Mouse (Mus musculus): Measurements from ENCODE around the gene Sgpl1. TPM values are rescaled to one million over a fixed set of nuclear protein-coding genes. Genes with fewer than 3 reads are reported as not detected.

Gene Sgpl1
- total RNA-seq, 2 experiments from 2014 or later, result 27.3 to 29.4 TPM

GRCm38 (mm10) chr10:61103564-61104114 is 43.9 kb downstream of the Sgpl1 start:
- intact Hi-C loops (cut with DNase I), result no loop called here
- no peak for DNase-seq (ENCODE audit: extremely low spot score in 1 of 2, low spot score in 2 of 2)

DNA sequence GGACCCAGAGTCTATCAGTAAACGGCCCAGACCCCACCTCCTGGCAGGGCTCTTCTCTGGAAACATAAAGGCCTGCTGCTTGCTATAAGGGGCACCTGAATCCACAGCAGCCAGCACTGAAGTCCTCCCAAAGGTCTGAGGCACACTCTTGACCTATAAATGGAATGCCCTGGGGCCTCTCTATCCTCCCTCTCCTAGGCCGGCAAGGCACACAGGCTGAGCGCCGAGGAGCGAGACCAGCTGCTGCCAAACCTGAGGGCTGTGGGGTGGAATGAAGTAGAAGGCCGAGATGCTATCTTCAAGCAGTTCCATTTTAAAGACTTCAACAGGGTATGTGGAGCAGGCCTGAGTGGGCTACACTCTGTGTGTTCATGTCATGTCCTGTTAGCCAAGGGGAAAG is 55.6 kb downstream of the Sgpl1 start:
- DNase-seq (ENCODE audit: extremely low spot score in 1 of 2, low spot score in 2 of 2), result no peak
- intact Hi-C loops (cut with DNase I), result no loop called here

DNA sequence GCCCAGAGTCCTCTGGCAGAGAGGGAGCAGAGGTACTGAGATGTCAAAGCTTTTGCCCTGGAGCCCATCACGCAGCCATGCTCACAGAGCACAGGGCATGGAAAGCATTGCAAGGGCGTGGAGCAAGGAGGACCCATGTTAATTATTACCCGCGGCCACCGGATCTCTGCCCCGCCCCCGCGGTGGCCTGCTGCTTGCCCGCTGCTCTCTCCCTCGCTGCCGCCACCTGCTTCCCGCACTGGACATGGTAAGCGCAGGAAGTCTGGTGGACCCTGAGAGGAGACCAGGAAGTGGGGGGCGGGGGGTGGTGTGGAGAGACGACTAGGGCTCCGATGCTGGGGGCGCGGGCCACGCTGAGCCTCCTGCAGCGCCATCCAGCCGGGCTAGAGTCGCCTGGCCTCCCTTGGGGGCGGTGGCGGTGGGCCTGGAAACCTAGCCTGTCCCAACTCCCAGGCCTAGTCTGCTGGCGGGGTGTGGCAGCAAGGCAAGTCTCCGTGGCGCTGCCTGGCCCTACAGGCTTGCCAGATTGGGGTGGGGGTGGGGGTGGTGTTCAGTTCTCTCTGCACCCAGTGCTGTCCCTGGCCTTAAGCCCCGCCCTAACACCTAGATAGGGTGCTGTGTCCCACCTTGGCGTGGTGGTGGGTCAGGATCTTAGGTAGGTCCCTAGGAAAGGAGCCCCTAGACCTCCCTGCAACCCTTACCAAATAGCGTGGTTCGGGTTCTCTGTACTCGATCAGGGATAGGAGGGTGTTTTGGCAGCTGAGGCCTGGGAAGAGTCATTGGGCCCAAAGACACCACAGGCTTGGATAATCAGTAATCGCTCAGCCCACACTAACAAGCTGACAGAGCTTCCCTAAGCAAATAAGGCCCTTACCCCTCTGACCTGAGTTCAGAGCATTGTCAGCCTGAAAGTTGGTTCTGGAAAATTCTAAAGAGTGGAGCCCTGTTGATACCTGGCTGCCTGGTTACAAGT is 58.0 kb downstream of the Sgpl1 start, which contains the start of gene Pcbd1:
Gene Pcbd1, plus strand, starts transcription at position 162 of the 973 bp plus-strand sequence.
- peak in 1 of 2 experiments; percentile 77 for DNase-seq (ENCODE audit: extremely low spot score in 1 of 2, low spot score in 2 of 2)
- intact Hi-C loops (cut with DNase I), result no loop called here

DNA sequence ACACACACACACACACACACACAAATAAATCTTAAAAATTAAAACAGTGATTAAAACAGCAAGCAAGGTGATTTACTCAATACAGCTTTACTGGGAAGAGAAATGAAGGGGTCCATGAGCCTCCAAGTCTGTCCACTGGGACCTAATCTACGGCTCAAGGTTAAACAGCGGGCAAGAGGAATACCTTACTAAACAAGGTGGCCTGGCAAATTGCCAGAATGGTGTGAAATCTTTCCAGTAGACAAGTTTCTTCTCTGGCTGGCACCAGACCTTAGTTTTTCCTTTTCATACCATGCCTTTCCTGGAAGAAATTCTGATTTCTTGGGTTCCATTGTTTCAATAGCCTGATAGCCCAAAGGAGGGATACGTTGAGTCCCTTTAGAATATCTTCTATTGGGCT is 59.0 kb downstream of the Sgpl1 start:
- intact Hi-C loops (cut with DNase I), result no loop called here
- DNase-seq (ENCODE audit: extremely low spot score in 1 of 2, low spot score in 2 of 2), result no peak

DNA sequence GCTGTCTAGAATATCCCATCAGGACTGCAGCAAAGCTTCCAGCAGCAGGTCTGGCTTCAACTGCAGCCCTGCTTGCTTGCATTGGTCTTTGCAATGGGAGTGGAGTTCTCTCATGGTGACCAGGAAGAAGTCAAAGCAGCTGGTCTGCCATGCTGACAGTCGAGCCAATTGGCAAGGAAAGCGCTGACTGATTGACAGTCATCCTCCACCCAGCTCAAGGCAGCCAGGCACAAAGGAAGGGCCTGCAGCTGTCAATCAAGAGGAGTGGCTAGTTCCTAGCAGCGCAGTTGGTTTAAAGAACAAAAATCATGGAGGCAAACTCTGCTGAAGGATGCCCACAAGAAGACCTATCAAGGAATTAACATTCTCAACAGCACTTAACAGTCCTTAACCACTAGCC is 61.0 kb downstream of the Sgpl1 start:
- DNase-seq (ENCODE audit: extremely low spot score in 1 of 2, low spot score in 2 of 2), result no peak
- intact Hi-C loops (cut with DNase I), result no loop called here

DNA sequence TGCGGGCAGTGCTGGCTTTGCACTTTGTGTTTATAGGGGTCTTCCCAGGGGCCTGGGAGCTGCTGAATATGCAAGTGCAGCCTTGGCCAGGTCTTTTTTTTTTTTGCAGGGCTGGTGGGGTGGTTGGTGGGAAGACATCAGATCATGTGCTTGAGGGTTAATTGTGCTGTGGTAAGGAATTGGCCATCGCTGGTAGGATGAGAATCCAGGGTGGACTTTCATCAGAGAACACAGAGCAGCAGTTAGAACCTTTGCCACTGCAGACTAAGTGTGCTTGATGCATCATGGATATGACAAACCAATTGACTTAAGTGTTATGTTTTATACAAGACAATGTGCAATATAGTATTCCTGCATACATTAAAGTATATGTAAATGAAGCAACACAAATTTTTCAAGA is 62.1 kb downstream of the Sgpl1 start:
- DNase-seq (ENCODE audit: extremely low spot score in 1 of 2, low spot score in 2 of 2), result no peak
- intact Hi-C loops (cut with DNase I), result no loop called here

DNA sequence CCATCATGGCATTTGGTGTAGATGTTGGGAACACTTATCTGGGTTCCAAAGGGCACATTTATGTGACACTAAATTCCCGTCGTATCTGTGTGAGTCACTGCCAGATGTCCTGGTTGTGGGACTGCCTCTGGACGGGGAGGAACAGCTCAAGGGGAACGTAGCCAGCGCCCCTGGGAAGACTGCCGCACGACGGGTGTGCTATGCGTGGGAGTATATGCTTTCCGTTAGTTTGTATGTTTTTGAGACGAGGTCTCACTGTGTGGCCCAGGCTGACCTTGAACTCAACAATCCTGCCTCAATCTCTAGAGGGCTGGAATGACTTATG is 66.6 kb downstream of the Sgpl1 start:
- no peak for DNase-seq (ENCODE audit: extremely low spot score in 1 of 2, low spot score in 2 of 2)
- intact Hi-C loops (cut with DNase I), result no loop called here

GRCm38 (mm10) chr10:61080227-61080930 is 67.1 kb downstream of the Sgpl1 start:
- intact Hi-C loops (cut with DNase I), result no loop called here

GRCm38 (mm10) chr10:61075607-61076006 is 71.9 kb downstream of the Sgpl1 start:
- intact Hi-C loops (cut with DNase I), result no loop called here
- DNase-seq (ENCODE audit: extremely low spot score in 1 of 2, low spot score in 2 of 2), result no peak

More at GRCm38 (mm10) chr10:61080227-61080930, 67.1 kb downstream of the Sgpl1 start:
- DNase-seq (ENCODE audit: extremely low spot score in 1 of 2, low spot score in 2 of 2), result peak; percentile 66 to 80

- intact Hi-C loops (cut with DNase I), result no loop called here
- no peak for DNase-seq (ENCODE audit: extremely low spot score in 1 of 2, low spot score in 2 of 2)
These were observed 72.9 kb downstream of the Sgpl1 start for GRCm38 (mm10) chr10:61074643-61075042.

GRCm38 (mm10) chr10:61072324-61072723 is 75.2 kb downstream of the Sgpl1 start:
- no peak for DNase-seq (ENCODE audit: extremely low spot score in 1 of 2, low spot score in 2 of 2)
- intact Hi-C loops (cut with DNase I), result no loop called here

- DNase-seq (ENCODE audit: extremely low spot score in 1 of 2, low spot score in 2 of 2), result no peak
- intact Hi-C loops (cut with DNase I), result loop anchor here (5.0 kb wide), 1 partner anchor 292 kb away; no protein-coding TSS in a partner anchor
These were observed 78.3 kb downstream of the Sgpl1 start for GRCm38 (mm10) chr10:61069248-61069647.

DNA sequence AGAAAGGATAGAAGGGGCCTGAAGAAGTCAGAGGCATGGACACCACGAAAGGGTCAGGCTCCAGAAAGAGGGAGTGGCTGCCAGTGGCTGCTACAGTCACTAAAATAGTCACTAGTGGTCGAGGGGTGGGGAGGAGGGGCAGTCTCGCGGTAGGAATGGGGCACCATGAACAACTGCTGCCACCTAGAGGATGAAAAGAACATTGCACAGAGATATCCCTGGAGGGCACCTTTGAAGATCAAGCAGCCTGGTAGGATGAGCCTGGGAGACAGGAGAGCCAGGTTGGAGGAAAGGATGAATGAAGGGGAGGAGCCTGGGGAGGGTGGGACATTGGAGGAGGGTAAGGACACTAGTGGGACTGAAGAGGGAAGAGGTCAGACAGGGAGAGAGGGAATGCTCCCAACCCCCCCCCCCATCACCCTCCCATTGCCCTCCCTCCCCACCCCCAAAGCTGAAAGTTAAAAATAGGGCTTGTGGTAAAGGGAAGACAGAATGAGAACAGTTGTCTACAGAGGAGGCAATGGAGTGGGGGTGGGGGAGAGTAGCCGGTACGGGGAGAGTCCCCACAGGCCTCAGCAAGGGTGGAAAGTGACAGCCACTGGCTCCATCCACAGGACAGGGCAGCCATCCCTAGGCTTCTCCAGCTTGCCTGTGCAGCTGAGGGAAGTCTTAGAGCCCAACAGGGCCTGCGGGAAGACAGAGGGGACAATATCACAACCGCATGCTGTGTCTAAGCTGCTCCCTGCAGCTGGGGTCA is 78.9 kb downstream of the Sgpl1 start:
- intact Hi-C loops (cut with DNase I), result loop anchor here (5.0 kb wide), 1 partner anchor 291 kb away; no protein-coding TSS in a partner anchor
- DNase-seq (ENCODE audit: extremely low spot score in 1 of 2, low spot score in 2 of 2), result peak; percentile 62 to 67

DNA sequence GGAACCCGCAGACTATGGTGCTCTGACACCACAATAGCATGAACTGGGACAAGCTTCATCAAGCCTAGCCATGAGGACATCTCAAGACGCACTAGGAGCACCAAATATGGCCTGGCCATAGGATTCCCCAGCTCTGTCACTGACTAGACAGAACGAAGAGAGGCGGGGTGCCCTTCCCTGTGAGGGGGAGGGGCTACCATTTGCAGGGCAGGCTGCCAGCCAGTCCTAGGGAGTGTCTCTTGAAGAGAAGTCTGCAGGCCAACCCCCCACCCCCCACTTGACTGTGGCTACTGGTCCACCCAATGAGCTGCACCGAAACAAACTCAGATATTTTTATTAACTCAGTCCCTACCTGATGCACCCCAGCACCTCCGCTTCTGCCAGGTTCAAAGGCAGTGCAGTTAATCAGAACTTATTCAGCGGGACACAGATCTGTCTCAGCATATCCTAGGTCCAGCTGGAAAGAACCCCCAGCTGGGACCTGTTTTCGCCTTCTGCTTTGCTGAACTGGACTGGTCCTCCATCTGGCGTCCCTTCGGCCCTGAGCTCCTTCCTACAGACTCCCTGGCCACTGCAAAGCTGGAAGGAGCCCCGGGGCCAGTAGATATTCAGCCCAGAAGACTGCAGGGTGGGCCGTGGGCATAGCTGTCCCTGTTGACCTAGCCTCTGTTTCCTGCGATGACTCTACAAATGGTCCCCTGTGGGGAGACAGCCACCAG is 82.1 kb downstream of the Sgpl1 start:
- intact Hi-C loops (cut with DNase I), result loop anchor here (5.0 kb wide), 1 partner anchor 288 kb away; no protein-coding TSS in a partner anchor
- DNase-seq (ENCODE audit: extremely low spot score in 1 of 2, low spot score in 2 of 2), result no peak

- intact Hi-C loops (cut with DNase I), result loop anchor here (5.0 kb wide), 1 partner anchor 287 kb away; no protein-coding TSS in a partner anchor
- DNase-seq (ENCODE audit: extremely low spot score in 1 of 2, low spot score in 2 of 2), result peak in 1 of 2 experiments; percentile 50
These were observed 82.9 kb downstream of the Sgpl1 start for GRCm38 (mm10) chr10:61064635-61065034.

GRCm38 (mm10) chr10:61063271-61063864 is 84.1 kb downstream of the Sgpl1 start:
- no peak for DNase-seq (ENCODE audit: extremely low spot score in 1 of 2, low spot score in 2 of 2)
- intact Hi-C loops (cut with DNase I), result no loop called here

DNA sequence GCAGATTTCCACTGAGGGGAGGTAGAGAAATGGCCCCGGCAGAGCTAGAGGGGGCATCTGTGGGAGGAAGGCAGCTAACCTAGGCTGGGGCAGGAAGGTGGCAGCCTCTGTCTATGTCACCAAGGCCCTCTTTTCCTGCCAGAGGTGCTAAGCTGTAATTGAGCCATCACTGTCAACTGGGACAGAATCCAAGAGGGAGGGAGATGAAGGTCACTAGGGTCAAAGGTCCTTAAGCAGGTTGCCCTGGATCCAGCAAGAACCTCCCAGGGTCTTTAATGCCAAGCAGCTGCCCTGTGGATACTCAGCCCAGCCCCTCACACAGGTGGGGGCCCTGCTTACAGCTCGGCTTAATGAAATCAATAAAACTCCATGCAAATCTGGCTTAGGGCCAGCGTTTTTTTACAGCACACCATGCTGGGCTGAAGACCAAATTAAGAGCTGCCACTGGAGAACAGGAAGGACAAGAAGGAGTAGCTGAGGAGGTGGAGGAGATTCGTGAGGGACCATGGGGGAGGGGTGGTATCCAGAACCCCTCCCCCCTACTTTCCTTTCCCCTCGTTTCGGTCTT is 87.9 kb downstream of the Sgpl1 start:
- intact Hi-C loops (cut with DNase I), result no loop called here
- no peak for DNase-seq (ENCODE audit: extremely low spot score in 1 of 2, low spot score in 2 of 2)
